Mouse (Mus musculus): ENCODE measurements around the gene C2cd4c.

GRCm38 (mm10) chr10:79633006-79633777 lies 19.4 kb upstream of the C2cd4c start:
- TF ChIP-seq CTCF (conservative IDR thresholded peaks at IDR 0.05; ENCODE audit: insufficient read depth, insufficient read length, low read depth, low read length) = no peak
- TF ChIP-seq POLR2A (IDR thresholded peaks at IDR 0.05; ENCODE audit: low read depth, low read length) = no peak
